Mouse (Mus musculus): Measurements from ENCODE around the gene Rapgef3. TPM values are rescaled to one million over a fixed set of nuclear protein-coding genes. Genes with fewer than 3 reads are reported as not detected.

The Rapgef3 gene
- 8.0 and 8.3 TPM in 2 replicates for polyA plus RNA-seq (2014; fragmentation: Nextera tagmentation; extraction: Ambion mirVana)

DNA sequence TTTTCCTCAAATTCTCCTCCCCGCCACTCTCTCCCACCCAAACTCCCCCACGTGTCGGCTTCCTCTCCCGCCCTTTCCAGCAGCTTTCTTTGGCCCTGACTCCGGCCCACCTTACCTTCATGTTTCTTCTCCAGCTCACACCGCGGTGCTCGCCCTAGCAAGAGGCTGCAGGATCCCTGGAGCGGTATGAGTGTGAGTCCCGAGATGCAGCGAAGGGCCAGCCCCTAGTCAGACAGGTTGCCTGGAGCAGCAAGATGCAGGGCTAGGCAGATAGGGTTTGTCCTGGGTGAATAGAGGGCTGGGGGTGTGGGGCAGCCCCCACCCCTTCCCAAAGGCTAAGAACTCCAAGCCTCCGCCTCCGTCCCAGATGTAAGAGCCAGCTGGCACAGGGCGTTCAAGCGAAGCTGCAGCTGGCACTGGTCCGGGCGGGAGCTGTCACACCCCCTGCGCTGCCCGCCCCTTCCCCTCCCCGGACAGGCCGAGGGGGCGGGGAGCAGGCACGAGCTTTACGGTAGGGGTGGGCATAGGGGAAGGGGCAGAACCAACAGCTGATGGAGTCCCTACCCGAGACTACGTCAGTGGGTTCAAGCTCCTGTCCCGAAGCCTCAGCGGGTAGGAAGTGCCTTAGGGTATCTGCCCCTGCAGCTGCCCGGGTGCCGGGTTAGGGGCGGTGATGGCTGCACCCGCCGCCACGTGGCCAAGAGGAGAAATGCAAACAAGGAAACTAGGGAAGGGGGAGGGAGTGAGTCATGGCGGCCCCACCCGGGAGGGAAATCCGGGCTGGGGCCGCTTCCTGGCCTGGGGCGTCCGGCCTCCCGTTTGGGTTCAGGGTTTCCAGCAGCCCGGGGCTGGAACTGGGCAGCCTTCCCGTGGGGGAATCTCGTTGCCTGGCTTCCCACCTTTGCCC lies at the start of gene Rapgef3:
TSS of gene Rapgef3 (minus strand) at position 693 of the 907 bp plus-strand sequence.
- Histone ChIP-seq H3K27ac (replicated peaks; ENCODE audit: low read depth, low read length) (peak within 1 kb of the TSS; percentile 46), H3K4me2 (ENCODE audit: low read depth, low read length) (peak within 1 kb of the TSS; percentile 82), H3K36me3 (ENCODE audit: control insufficient read depth, insufficient read depth, low read length) (no peaks in the 10 kb centered on the region), H3K9me3 (ENCODE audit: control insufficient read depth, low read length) (no peaks in the 10 kb centered on the region), H3K4me1 (ENCODE audit: control insufficient read depth, insufficient read depth, low read length) (peaks cover 26% of the 10 kb centered on the region), H3K4me3 (ENCODE audit: low read depth, low read length) (peak within 1 kb of the TSS; percentile 42), H3K27me3 (replicated peaks; ENCODE audit: control insufficient read depth, insufficient read depth, low read length) (peaks cover 16% of the 10 kb centered on the region), H3K9ac (ENCODE audit: low read depth, low read length) (peak within 1 kb of the TSS; percentile 64)
- WGBS, result under 1% methylated on average over 27 of the region's 44 CpGs
- peak; percentile 86 for DNase-seq (ENCODE audit: low spot score)
- peak; percentile 89 for ATAC-seq (ENCODE audit: low read depth)

DNA sequence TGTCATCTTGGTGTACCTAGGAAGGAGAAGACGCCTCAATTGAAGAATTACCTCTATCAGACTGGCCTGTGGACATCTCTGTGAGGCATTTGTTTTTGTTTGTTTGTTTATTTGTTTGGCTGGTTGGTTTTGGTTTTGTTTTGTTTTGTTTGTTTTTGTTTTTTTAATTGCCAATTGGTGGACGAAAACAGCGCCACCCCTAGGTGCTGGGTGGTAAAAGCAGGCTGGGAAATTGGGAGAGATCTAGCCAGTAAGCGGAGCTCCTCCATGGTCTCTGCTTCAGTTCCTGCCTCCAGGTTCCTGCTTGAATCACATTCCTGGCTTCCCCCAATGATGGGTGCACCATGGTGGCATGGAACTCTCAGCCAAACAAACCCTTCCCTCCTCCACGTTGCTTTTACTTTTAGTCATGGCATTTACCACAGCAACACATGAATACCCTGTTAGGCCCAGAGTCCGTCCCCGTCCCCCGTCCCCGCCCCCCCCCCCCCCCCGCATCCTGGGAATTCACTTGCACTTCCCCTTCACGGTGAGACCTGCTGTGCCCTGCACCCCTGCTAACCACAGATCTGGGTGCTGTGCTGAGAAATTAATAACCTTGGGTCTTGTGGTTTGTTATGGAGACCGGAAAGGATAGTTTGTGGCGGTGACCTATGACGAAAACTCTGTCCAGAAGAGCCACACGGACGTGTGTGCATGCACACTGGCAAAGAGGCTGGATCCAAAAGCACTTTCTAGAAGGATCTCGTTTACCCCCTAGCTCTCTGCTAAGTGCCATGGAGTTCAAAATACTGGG lies 48.6 kb upstream of the Rapgef3 start:
- H3K9me3 ChIP-seq (ENCODE audit: control insufficient read depth, low read length), result no peaks in the 10 kb centered on the region
- peaks cover 23% of the 10 kb centered on the region for H3K4me1 ChIP-seq (ENCODE audit: control insufficient read depth, insufficient read depth, low read length)
- H3K27ac ChIP-seq (replicated peaks; ENCODE audit: low read depth, low read length), result no peak overlapping the region
- no peak for ATAC-seq (ENCODE audit: low read depth)
- H3K9ac ChIP-seq (ENCODE audit: low read depth, low read length), result no peak overlapping the region
- 94% methylated on average over 17 of the region's 17 CpGs for WGBS
- DNase-seq (ENCODE audit: low spot score), result no peak
- peaks cover 15% of the 10 kb centered on the region for H3K36me3 ChIP-seq (ENCODE audit: control insufficient read depth, insufficient read depth, low read length)
- no peaks in the 10 kb centered on the region for H3K27me3 ChIP-seq (replicated peaks; ENCODE audit: control insufficient read depth, insufficient read depth, low read length)
- H3K4me3 ChIP-seq (ENCODE audit: low read depth, low read length), result no peak overlapping the region
- H3K4me2 ChIP-seq (ENCODE audit: low read depth, low read length), result no peak overlapping the region

DNA sequence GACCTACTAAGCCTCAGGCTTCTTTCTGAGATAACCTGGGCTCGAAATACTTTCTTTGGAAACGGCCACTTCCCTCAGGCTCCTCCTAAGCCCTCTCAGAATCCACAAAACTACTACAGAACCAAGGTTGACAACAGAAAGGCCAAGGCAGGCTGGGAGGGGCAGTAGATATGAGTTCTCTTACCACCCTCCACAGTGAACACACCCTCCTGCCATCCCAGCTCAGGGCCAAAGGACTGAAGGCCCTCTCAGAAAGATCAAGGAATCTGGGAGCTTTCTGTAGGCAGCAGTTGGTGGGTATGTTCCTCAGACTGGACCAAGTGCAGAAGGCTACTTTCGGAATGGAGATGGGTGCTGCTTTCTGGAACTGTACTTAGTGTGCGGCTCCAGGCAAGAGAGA lies 47.5 kb upstream of the Rapgef3 start:
- H3K27ac ChIP-seq (replicated peaks; ENCODE audit: low read depth, low read length), result no peak overlapping the region
- H3K4me2 ChIP-seq (ENCODE audit: low read depth, low read length), result no peak overlapping the region

DNA sequence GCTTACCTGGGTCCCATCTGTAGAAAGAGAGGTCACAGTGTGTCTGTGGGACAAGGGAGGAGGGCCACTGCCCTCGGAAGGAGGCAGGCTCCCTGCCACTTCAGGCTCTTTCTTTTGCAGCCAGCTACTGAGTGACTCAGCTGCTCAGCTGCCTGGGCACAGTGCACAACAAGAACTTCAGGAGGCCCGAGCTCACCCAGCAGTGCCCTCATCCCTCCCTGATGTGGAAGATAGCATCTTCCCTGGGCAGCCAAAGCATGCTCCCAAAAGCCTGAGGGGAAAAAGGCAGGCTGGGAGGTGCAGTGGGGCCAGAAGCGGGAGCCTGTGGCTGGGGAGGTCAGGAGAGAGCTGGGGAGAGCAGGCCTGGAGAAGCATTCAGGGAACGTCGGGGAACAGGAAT lies 46.9 kb upstream of the Rapgef3 start:
- Histone ChIP-seq H3K9me3 (ENCODE audit: control insufficient read depth, low read length) (no peaks in the 10 kb centered on the region), H3K27ac (replicated peaks; ENCODE audit: low read depth, low read length) (no peak overlapping the region), H3K27me3 (replicated peaks; ENCODE audit: control insufficient read depth, insufficient read depth, low read length) (no peaks in the 10 kb centered on the region), H3K36me3 (ENCODE audit: control insufficient read depth, insufficient read depth, low read length) (peaks cover 21% of the 10 kb centered on the region; the same call in 1 of the 2 replicates), H3K4me1 (ENCODE audit: control insufficient read depth, insufficient read depth, low read length) (peaks cover 15% of the 10 kb centered on the region), H3K4me2 (ENCODE audit: low read depth, low read length) (no peak overlapping the region), H3K4me3 (ENCODE audit: low read depth, low read length) (no peak overlapping the region), H3K9ac (ENCODE audit: low read depth, low read length) (no peak overlapping the region)
- ATAC-seq (ENCODE audit: low read depth) (no peak), DNase-seq (ENCODE audit: low spot score) (no peak)
- 43% methylated on average over 5 of the region's 5 CpGs for WGBS

More for the DNA sequence above, 47.5 kb upstream of the Rapgef3 start:
- H3K36me3 ChIP-seq (ENCODE audit: control insufficient read depth, insufficient read depth, low read length), result peaks cover 15% of the 10 kb centered on the region; the same call in 1 of the 2 replicates
- 88% methylated on average over 4 of the region's 4 CpGs for WGBS
- H3K4me1 ChIP-seq (ENCODE audit: control insufficient read depth, insufficient read depth, low read length), result peaks cover 15% of the 10 kb centered on the region
- no peaks in the 10 kb centered on the region for H3K9me3 ChIP-seq (ENCODE audit: control insufficient read depth, low read length)
- no peak overlapping the region for H3K9ac ChIP-seq (ENCODE audit: low read depth, low read length)
- DNase-seq (ENCODE audit: low spot score), result no peak
- no peak overlapping the region for H3K4me3 ChIP-seq (ENCODE audit: low read depth, low read length)
- H3K27me3 ChIP-seq (replicated peaks; ENCODE audit: control insufficient read depth, insufficient read depth, low read length), result no peaks in the 10 kb centered on the region
- ATAC-seq (ENCODE audit: low read depth), result no peak

DNA sequence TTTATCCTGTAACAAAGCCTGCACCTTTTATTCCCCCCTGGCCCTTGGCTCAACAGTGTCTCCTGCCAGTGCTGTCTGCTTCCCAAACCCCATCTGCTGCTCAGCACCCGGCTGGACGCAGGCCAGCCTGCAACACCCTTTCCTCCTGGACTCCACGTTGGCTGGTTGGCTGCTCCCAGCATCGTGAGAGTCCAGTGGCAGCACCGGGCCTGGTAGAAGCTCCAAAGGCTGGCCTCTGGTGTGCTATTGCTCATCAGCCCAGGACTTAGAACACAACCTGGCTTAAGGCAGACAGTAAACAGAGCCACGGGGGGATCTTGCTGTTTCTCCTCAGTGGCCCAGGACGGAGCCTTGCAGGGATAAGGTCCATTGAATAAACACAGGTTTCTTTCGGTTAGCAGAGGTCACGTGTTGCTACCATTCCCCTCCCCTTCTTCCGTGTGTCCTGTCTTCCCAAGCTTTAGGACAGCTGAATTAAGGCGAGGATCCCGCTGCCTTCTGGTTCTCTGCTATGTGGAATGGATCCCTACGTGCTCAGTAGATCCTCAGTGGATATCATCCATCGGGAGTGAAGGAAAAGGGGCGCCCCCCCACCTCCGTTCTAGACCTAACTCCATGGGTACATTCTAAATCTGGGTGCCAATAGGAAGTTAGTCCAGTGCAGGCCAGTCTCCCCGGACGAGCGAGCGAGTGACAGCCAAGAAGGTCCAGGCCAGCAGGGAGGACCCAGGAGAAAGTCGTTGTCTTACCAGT lies 45.9 kb upstream of the Rapgef3 start:
- ATAC-seq (ENCODE audit: low read depth) (no peak), DNase-seq (ENCODE audit: low spot score) (peak; percentile 26)
- Histone ChIP-seq H3K9me3 (ENCODE audit: control insufficient read depth, low read length) (no peaks in the 10 kb centered on the region), H3K4me3 (ENCODE audit: low read depth, low read length) (no peak overlapping the region), H3K27ac (replicated peaks; ENCODE audit: low read depth, low read length) (peak overlapping the region; percentile 33; the same call in 1 of the 2 replicates), H3K36me3 (ENCODE audit: control insufficient read depth, insufficient read depth, low read length) (peaks cover 31% of the 10 kb centered on the region; the same call in 1 of the 2 replicates), H3K4me1 (ENCODE audit: control insufficient read depth, insufficient read depth, low read length) (peaks cover 15% of the 10 kb centered on the region), H3K27me3 (replicated peaks; ENCODE audit: control insufficient read depth, insufficient read depth, low read length) (no peaks in the 10 kb centered on the region), H3K9ac (ENCODE audit: low read depth, low read length) (no peak overlapping the region), H3K4me2 (ENCODE audit: low read depth, low read length) (no peak overlapping the region)
- 52% methylated on average over 21 of the region's 21 CpGs for WGBS

DNA sequence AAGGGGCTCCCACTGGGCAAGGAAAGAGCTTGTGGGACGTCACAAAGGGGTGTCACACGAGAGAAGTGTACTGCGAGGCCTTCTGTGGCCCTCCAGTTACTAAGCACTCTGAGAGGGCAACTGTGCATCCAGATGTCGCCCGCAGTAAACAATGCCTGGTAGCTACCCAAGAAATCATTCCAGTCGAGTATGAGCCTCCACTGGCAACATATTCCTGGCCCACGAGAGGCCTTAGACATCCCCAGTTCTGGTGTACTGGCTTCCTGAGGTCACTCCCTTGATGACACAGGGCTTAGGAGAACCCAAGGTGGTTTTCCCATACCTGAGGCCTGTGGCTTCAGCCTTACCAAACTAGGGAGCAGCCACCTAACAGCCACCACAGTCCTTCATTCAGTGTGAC lies 45.1 kb upstream of the Rapgef3 start:
- Histone ChIP-seq H3K9me3 (ENCODE audit: control insufficient read depth, low read length) (no peaks in the 10 kb centered on the region), H3K4me2 (ENCODE audit: low read depth, low read length) (no peak overlapping the region), H3K4me3 (ENCODE audit: low read depth, low read length) (no peak overlapping the region), H3K36me3 (ENCODE audit: control insufficient read depth, insufficient read depth, low read length) (peaks cover 39% of the 10 kb centered on the region; the same call in 1 of the 2 replicates), H3K27ac (replicated peaks; ENCODE audit: low read depth, low read length) (0 out of 2 replicates have a peak overlapping the region, but pooled peaks have one; percentile 3), H3K9ac (ENCODE audit: low read depth, low read length) (no peak overlapping the region), H3K4me1 (ENCODE audit: control insufficient read depth, insufficient read depth, low read length) (peaks cover 15% of the 10 kb centered on the region), H3K27me3 (replicated peaks; ENCODE audit: control insufficient read depth, insufficient read depth, low read length) (no peaks in the 10 kb centered on the region)
- DNase-seq (ENCODE audit: low spot score) (no peak), ATAC-seq (ENCODE audit: low read depth) (no peak)
- WGBS, result 76% methylated on average over 7 of the region's 7 CpGs

DNA sequence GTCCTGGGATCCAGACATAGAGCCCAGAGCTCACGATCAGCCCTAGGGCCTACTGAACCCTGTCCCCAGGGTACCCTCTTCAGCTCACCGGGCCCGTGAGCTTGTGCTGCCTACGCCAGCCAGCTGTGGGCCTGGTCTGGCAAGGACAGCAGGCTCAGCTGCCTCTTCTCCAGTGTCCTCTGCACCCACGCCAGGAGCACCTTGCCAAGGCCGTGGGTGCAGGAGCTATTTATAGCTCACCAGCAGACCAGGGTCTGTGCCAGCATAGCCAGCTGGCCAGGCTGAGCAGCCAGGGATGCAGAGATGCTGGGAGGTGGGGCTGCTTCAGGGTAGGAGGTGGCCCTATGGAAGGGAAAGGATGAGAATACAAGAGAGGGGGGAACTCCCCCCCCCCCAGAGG lies 44.4 kb upstream of the Rapgef3 start:
- ATAC-seq (ENCODE audit: low read depth), result 0 out of 2 replicates have a peak, but pooled peaks have one; percentile 23
- 68% methylated on average over 6 of the region's 6 CpGs for WGBS
- H3K36me3 ChIP-seq (ENCODE audit: control insufficient read depth, insufficient read depth, low read length), result peaks cover 46% of the 10 kb centered on the region; the same call in 1 of the 2 replicates
- peak; percentile 31 for DNase-seq (ENCODE audit: low spot score)
- H3K9me3 ChIP-seq (ENCODE audit: control insufficient read depth, low read length), result no peaks in the 10 kb centered on the region
- no peaks in the 10 kb centered on the region for H3K27me3 ChIP-seq (replicated peaks; ENCODE audit: control insufficient read depth, insufficient read depth, low read length)
- no peak overlapping the region for H3K4me2 ChIP-seq (ENCODE audit: low read depth, low read length)
- 0 out of 2 replicates have a peak overlapping the region, but pooled peaks have one; percentile 3 for H3K27ac ChIP-seq (replicated peaks; ENCODE audit: low read depth, low read length)
- no peak overlapping the region for H3K4me3 ChIP-seq (ENCODE audit: low read depth, low read length)
- H3K4me1 ChIP-seq (ENCODE audit: control insufficient read depth, insufficient read depth, low read length), result peaks cover 15% of the 10 kb centered on the region
- H3K9ac ChIP-seq (ENCODE audit: low read depth, low read length), result no peak overlapping the region

DNA sequence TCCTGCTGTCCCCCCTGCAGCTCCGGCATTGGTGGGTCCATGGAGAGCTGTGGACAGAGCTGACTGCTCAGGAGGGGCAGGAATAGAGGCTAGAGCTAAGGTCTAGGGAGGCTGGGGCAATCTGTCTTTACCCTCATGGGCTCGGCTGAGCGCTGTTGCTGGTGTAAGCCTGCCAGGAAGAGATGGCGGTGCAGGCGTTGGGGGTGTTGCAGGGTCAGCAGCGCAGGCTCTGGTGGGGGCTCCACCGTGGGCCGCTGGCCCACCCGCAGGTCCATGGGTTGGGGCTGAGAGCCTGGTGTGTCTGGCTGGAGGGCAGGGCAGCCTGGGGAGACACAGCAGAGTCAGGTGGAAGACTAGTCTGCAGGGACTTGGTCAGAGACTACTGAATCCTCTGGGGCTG lies 43.5 kb upstream of the Rapgef3 start:
- no peak overlapping the region for H3K4me3 ChIP-seq (ENCODE audit: low read depth, low read length)
- no peaks in the 10 kb centered on the region for H3K27me3 ChIP-seq (replicated peaks; ENCODE audit: control insufficient read depth, insufficient read depth, low read length)
- no peaks in the 10 kb centered on the region for H3K9me3 ChIP-seq (ENCODE audit: control insufficient read depth, low read length)
- peaks cover 52% of the 10 kb centered on the region for H3K36me3 ChIP-seq (ENCODE audit: control insufficient read depth, insufficient read depth, low read length)
- H3K27ac ChIP-seq (replicated peaks; ENCODE audit: low read depth, low read length), result no peak overlapping the region
- no peak overlapping the region for H3K4me2 ChIP-seq (ENCODE audit: low read depth, low read length)
- peaks cover 15% of the 10 kb centered on the region for H3K4me1 ChIP-seq (ENCODE audit: control insufficient read depth, insufficient read depth, low read length)
- ATAC-seq (ENCODE audit: low read depth), result no peak
- 88% methylated on average over 9 of the region's 9 CpGs for WGBS
- no peak for DNase-seq (ENCODE audit: low spot score)
- H3K9ac ChIP-seq (ENCODE audit: low read depth, low read length), result no peak overlapping the region
